Mouse (Mus musculus): Measurements from ENCODE around the gene Cdkn2aip.

DNA sequence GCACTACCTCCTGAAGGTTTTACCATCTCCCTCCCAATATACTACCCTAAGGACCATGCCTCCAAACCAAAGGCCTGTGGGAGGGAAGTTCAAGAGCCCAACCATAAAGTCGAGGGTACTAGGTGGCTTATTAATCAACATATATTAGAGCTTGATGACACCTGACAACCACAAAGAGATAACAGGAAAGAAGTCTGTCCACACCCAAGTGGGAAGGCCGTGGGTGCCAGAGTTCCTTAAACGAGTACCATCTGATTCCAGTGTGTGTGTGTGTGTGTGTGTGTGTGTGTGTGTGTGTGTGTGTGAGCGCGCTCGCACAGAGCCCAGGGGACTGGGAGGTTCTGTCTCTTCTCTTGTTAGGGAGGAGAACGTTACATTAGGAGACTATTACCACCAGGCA, 15.6 kb upstream of the Cdkn2aip start:
- no peak for TF ChIP-seq CTCF (IDR thresholded peaks at IDR 0.05; ENCODE audit: extremely low read depth, insufficient read length, insufficient replicate concordance, low read depth, low read length)
- no peak for TF ChIP-seq POLR2A (IDR thresholded peaks at IDR 0.05; ENCODE audit: low read depth, low read length)

Data from small intestine, adult 2 months (tissue).